Mouse (Mus musculus): ENCODE results near the gene Wasf2. TPM values are rescaled to one million over a fixed set of nuclear protein-coding genes. Genes with fewer than 3 reads are reported as not detected.

Wasf2 gene
- total RNA-seq, 2 experiments from 2014 or later: 77.7 to 110 TPM

DNA sequence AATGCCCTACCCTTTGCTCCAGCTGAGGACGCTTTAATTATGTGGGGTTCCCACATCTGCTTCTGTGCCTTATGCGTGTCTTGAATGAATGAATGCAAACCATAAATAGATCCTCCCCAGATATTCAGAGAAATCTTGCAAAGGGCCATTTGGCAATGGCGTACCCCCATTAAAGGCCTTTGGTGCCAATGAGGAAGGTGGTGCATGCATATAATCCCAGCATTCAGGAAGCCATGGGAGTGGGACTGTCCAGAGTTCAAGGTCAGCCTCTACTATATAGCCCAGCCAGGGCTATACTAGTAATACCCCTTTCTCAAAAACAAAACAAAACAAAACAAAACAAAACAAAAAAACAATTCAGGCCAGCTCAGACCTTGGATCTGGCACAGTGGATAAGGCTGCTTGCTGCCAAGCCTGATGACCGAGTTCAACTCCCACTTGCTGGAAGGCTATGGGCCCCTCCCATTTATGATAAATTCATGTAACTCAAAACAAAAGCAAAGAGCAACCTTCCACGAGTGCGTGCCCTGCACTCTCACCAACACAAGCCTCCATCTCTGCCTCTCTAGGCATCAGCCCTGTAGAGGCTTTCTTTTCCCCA lies 11.4 kb upstream of the Wasf2 start:
- DNase-seq (ENCODE audit: low spot score): no peak
- intact Hi-C loops (cut with DNase I): loop anchor here (5.0 kb wide), 1 partner anchor 62 kb away; no protein-coding TSS in a partner anchor

DNA sequence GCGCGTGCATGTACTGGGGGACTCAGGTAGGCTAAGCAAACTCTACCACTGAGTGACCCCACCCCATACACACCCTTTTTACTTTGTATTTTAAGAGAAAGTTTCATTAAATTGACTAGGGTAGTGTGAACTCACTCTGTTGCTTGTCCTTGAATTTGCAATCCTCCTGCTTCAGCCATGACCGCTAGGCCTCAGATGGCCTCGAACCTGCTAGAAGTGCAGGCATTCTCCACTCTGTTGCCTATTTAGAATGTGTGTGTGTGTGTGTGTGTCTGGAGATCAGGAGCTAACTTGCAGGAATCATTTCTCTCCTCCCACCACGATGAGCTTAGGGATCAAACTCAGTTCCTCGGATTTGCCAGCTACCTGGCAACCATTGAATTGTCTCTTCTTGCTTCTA lies 10.7 kb upstream of the Wasf2 start:
- no peak for DNase-seq (ENCODE audit: low spot score)
- intact Hi-C loops (cut with DNase I): loop anchor here (5.0 kb wide), 1 partner anchor 62 kb away; no protein-coding TSS in a partner anchor

DNA sequence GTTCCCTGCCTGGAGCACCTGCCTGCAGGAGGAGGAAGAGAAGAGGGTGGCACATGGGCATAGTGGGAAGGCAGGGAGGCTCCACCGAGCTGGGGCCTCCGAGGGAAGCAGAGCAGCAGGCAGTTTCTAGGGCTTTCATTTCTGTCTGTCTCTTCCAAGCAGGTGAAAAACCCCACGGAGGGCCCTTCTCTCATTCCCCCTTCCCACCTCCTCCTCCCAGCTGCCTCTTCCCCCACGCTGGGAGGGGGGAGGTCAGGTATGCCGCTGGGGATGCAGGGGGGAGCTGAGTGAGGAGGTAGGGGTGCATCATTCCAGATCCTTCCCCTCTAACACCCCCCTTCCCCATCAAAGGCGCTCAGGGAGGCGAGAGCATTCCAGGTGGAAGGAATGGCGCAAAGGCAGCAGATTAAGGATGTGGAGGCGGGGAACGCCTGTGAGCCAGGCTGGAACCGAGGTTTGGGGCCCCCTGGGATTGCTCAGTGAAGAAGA lies 9.4 kb upstream of the Wasf2 start:
- no peak for DNase-seq (ENCODE audit: low spot score)
- intact Hi-C loops (cut with DNase I): no loop called here

DNA sequence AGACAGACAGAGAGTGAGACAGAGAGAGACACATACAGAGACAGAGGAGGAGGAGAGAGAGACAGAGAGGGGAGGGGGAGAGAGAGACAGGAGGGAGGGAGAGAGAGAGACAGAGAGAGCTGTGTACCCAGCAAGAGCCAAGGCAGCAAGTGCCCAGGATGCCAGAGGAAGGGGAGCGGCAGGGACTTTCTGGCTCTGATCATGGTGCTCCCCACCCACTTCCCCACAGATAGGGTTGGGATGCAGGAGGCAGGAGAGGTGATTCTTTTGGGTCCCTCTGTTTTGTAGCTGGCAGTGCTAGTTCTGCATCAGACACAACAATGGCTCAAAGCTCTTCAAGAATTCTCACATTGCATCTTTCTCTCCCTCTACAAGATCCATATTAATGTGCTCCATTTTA lies 8.9 kb upstream of the Wasf2 start:
- DNase-seq (ENCODE audit: low spot score): no peak
- intact Hi-C loops (cut with DNase I): no loop called here

DNA sequence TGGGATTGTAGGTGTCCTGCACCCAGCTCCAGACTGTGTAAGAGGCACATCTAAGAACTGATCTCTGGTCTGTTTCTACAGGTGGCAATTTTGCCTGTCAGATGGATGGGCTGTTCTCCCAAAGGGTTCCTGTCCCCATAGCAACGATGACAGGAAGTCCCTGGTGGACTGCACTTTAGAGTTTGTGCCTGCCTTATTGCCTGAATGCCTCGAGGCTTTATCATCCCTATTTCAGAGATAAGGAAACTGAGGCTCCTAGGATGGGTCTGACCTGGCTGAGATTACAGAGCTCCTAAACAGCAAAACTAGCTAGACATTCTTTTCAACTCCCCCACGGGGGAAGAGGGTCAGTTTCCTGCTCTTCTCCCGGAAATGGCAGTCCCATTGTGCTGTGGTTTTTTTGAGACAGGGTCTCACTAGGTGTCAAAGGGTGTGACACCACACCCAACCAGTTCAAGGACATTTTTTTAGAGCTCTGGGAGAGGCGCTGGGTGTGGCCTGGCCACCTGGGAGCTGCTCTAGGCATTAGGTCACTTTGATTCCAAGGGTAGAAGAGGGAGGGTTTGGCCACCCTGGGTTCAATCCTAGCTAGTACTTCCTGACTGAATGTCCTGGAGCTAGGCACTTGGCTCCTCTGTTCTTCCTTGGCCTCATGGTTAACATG lies 8.2 kb upstream of the Wasf2 start:
- intact Hi-C loops (cut with DNase I): no loop called here
- no peak for DNase-seq (ENCODE audit: low spot score)

DNA sequence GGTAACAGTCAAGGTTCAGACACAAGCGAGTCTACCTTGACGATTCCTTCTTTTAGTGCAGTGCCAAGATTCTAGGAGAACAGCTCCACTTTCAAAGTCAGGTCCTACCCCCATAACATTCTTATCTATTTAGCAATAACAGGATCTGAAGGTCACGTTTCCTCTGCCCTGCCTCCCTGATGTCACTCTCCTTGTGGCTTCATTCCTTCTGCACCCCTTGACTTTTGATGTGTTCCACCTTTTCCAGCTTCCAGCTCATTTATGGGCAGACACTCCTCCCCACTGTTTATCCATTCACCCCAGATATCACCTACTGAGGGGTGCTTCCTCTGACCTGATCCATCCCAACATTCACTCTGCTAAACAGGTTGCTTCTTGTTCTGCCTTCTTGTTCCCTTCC lies 3.2 kb upstream of the Wasf2 start:
- no peak for DNase-seq (ENCODE audit: low spot score)
- intact Hi-C loops (cut with DNase I): no loop called here

DNA sequence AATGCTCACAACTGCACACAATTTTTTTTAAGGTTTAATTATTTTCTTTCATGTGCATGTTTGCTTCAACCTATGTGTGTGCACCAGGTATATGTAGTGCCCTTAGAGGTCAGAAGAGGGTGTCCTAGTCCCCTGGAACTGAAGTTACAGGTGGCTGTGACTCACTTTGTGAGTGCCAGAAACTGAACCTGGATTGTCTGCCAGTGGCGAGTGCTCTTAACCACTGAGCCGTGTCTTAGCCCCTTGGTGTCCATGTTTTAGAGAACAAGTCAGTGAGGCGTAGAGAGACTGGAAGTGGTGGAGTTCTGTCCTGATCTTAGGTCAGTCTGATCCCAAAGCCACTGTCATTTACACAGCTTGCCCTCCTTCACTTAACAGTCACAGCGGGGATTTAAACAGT lies 2.4 kb upstream of the Wasf2 start:
- DNase-seq (ENCODE audit: low spot score): no peak
- intact Hi-C loops (cut with DNase I): no loop called here

DNA sequence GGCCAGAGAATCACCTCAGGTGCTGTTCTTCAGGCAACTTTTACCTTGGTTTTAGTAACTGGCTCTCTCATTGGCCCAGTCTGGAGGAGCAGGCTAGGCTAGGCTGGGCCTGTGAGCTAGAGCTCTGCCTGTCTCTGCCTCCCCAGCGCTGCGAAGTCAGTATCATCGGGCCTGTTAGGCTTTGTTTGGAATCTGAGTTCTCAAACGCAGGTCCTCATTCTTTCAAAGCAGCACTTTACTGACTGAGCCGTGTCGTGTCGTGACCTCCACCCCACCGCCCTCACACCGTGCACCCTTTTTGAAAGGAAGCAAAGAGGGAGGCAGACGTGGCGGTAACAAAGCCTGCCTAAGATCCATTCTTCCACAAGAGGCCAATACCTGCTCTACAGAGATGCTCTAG lies 914 bp upstream of the Wasf2 start:
- DNase-seq (ENCODE audit: low spot score): no peak
- intact Hi-C loops (cut with DNase I): no loop called here

DNA sequence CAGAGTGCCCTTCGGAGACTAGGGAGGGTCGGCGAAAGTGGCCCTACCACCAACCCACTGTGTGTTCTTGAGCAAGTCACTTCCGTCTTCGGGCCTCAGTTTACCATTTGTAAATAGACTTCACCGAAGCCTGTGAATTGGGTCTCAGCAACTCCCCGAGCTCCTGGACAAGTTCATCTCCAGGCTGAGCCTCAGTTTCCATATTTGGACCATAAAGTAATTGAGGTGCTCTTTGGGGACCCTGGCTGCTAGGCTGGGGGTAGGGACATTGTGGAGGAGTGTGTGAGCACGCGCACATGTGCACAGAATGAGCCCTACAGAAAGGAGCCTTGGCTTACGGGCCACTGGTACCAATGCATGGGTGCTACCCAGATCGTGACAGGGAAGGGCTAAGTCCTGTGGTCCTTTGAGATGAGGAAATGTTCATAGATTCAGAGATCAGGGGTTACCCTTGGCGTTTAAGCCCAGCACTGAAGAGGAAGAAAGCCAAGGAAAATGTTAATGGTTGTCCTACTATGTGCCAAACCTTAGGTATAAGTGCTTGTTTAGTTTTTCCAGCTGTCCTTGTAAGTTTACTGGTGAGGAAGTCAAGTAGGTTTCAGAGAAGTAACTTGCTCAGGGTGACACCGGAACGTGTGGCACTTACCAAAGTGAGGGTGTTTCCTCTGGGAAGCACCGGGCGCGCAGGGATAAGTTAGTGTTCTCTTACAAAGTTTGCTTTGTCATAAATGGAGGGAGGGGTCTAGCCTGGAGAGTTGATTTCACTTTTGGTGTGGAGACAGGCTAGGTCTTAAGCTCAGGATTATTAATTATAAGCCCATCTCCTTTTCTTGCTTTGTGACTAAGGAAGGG lies 811 bp downstream of the Wasf2 start:
- intact Hi-C loops (cut with DNase I): loop anchor here (5.0 kb wide), 2 partner anchors 74 to 119 kb away; partner anchors contain the start of gene Ahdc1
- DNase-seq (ENCODE audit: low spot score): no peak

DNA sequence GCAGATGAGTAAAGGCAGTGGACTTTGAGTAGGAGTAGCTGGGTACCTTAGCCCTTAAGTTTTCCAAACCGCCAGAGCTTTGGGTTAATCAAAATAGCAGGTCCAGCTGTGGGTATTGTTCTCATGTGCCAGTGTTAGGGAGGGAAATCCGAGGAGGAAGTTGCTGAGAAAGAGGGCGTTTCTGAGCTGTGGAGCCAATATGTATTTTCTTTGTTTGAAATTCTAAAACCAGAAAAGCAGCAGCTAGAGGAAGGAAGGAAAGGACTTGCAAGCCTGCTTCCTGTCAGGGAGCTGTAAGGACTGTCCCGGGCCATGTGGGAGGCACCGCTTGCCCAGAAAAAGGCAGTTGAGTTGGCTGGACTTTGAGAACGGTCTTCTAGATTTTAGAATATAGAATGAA lies 1.7 kb downstream of the Wasf2 start:
- intact Hi-C loops (cut with DNase I): loop anchor here (2.0 to 5.0 kb wide), 3 partner anchors 41 to 120 kb away; partner anchors contain the start of gene Ahdc1

DNA sequence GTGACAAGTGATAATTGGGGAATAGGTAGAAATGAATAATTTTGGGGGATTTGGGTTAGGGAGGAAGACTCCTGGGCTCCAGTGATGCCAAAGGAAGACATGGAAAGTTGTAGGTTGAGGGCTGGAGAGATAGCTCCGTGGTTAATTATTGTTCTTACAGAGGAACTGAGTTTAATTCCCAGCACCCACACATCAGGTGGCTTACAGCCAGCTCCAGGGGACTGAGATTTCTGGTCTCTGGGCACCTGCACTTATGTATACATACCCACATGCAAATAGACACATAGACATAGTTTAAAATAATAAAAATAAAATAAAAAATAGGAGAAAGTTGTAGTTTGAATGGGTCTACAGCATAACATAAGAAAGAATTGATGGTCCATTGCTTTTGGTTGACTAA lies 6.6 kb downstream of the Wasf2 start:
- no peak for DNase-seq (ENCODE audit: low spot score)
- intact Hi-C loops (cut with DNase I): no loop called here

More for the DNA sequence above, 1.7 kb downstream of the Wasf2 start:
- DNase-seq (ENCODE audit: low spot score): peak; percentile 66

DNA sequence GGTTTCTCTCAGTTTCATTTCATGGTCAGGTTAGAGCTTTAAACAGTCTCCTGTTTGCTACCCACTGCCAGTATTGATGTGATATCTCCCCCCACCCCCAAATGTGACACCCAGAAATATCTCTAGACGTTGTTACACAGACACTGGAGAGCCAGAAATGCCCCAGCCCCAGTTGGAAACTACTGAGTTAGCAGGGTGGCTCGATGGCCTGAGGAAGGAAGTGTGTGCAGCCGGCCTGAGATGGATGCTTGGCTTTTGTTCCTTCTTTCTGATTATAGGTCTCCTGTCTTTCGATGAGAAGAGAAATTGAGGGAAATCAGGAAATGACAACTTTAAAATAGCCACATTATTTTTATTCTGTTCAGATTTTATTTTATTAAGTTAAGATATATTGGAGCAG lies 8.7 kb downstream of the Wasf2 start:
- intact Hi-C loops (cut with DNase I): no loop called here
- DNase-seq (ENCODE audit: low spot score): no peak

DNA sequence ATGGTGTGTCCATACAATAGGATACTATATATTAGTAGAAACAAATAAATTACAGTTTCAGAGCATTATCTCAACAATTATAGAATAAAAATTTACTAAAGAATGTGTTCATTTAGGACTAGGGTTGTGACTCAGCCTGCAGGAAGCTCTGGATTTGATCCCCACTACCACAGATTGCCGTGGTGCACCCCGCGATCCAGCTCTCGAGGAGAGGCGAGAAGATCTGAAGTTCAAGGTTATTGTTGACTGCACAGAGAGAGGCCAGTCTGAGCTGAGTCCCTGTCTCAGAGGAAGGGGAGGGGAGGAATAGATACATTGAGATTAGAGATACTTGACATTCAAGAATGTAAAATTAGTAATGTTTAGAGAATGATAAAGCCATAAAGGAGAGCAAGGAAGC lies 24.7 kb downstream of the Wasf2 start:
- DNase-seq (ENCODE audit: low spot score): no peak
- intact Hi-C loops (cut with DNase I): no loop called here

DNA sequence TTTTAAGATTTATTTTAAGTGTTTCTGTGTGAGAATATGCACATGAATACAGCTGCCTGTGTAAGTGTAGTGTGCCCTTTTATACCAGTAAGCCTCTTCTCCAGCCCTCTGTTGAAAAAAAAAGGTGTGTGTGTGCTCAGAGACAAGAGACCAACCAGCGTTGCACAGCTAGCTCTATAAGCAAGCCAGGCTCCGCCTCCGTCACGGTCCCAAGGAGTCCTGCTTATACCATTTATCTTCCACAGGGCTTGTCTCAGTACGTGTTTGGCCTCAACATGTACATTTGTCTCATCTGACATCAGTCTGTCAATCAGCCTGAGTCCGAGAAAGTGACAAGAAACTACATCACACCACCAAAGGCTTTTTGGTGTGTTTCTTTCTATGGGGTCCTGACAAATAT lies 25.4 kb downstream of the Wasf2 start:
- DNase-seq (ENCODE audit: low spot score): no peak
- intact Hi-C loops (cut with DNase I): no loop called here

DNA sequence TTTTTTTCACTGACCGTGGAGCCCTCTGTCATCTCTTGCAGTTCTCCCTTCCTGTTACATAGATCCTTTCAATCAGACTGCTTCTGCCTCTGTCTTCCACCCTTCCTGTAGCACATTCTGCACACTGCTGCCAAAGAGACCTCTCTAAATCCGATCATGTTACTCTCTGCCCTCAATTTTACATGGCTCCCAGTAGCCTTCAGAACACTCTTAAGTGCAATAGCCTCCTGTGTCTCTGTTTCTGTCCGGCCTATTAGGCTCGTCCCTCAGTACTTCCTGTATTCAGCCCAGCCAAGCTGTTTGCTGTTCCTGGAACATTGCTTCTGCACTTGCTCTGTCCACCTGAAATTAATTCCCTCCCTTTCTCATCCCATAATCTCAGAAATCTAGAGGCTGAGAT lies 26.1 kb downstream of the Wasf2 start:
- intact Hi-C loops (cut with DNase I): no loop called here
- DNase-seq (ENCODE audit: low spot score): no peak

DNA sequence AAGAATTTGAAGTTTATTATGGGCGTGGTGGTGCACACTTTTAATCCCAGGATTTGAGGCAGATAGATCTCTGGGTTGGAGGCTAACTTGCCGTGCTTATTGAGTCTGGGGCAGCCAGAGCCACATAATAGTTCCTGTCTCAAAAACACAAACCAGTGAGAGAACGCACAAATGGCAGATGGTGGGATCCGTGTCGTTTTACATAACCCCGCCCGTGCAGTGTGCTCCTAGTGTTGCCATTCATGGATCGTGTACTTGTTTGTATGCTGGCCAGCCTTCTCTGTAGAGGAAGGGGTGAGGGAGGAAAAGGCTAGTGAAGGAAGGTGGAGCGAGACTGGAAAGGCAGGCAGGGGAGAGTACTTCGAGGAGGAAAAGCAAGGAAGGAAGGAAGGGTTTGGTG lies 26.5 kb downstream of the Wasf2 start:
- intact Hi-C loops (cut with DNase I): no loop called here
- no peak for DNase-seq (ENCODE audit: low spot score)

DNA sequence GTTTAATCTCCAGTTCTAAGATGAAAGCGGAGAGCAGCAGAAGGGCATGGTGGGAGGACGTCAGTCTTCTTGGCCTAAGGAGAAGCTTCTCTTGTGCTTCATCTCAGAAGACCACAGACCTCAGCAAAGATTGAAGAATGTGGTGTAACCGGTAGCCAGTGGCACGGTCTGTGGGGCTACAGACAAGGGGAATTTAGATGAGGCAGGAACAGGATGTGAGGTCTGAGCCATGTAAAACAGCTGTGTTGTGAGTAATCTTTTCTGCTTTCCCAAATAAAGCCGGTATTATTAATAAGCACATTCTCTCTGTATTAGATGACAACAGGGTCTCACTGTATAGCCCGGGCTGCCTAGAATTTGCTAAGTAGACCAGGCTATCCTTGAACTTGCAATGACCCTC lies 28.8 kb downstream of the Wasf2 start:
- no peak for DNase-seq (ENCODE audit: low spot score)
- intact Hi-C loops (cut with DNase I): no loop called here

DNA sequence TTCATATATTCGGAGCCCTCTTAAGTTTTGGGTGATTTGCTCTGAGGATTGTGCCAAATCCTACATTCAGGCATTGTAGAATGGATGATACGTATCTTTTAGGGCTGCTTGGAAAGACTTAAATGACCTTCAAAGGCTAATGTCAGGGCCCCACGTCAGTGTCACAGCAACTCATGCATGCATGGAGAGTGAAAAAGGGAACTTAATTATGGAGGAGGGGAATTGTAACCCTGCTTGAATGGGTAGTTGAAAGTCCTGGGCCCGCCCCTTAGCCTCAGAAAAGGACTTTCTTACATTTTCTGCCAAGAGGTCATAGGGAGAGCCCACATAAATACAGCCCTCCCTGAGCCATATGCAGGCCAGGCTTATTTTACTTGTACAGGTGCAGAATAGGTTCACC lies 29.3 kb downstream of the Wasf2 start:
- intact Hi-C loops (cut with DNase I): no loop called here
- DNase-seq (ENCODE audit: low spot score): no peak

DNA sequence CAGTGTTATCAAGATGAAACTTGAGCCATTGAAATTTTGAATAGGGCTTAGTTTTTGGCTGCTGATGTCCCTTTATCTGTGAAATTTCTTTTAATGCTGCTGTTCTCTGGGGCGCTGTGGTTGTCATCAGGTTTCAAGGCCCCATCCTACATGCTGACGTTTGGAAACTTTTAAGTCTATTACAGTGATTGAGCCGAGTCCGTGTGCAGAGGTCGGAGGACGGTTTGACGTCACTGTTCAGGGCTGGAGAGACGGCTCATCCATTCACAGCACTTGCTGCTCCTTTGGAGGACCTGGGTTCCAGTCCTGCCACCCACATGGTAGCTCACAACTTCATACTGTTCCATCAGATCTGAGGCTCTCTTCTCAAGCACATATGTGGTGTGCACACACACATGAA lies 29.9 kb downstream of the Wasf2 start:
- intact Hi-C loops (cut with DNase I): no loop called here
- no peak for DNase-seq (ENCODE audit: low spot score)

DNA sequence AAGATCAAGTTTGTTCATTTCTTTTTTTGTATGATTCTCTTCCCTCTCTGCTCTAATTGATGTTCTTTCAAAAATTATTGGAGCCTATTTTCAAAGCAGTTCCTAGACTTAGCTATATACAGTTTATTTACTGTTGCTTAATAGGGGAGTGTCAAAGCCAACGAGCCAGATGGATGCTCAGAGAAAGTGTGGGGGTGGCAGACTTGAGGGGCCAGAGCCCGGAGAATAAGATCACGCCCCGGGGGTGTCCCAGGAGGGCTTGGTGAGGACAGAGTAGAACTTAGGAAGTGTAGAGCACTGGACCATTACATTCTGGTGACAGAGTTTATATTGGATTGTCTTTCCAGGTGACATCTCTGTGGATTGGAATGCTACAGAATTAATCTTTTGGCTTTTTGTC lies 30.5 kb downstream of the Wasf2 start:
- intact Hi-C loops (cut with DNase I): no loop called here
- DNase-seq (ENCODE audit: low spot score): no peak

DNA sequence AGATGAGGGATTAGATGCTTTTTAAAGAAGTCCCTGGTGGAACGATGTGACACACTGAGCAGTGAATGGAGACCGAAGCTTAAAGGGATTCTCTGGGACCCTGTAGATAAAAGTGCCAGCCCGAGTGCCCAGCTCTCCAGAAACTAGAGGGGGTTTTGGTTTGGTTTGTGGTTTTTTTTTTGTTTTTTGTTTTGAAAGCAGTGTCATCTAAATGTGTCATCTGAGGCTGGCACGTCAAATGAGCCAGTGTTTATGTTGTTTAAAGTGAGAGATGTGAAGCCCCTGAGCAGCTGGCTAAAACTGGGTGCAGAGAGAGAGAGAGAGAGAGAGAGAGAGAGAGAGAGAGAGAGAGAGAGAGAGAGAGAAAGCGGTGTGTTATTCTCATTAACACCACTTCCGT lies 31.9 kb downstream of the Wasf2 start:
- DNase-seq (ENCODE audit: low spot score): no peak
- intact Hi-C loops (cut with DNase I): no loop called here
